Mouse (Mus musculus): ENCODE measurements at regions not wholly inside any gene's neighbourhood (a gene's known extent, or its start where the extent isn't known, plus 50 kb on each side); places are given as distances from the start of the nearest gene placed in this dataset.

GRCm38 (mm10) chr4:82196024-82196647, 509.4 kb downstream of the Nfib start:
- TF ChIP-seq POLR2A (IDR thresholded peaks at IDR 0.05; ENCODE audit: control insufficient read depth in 1 of 2, insufficient read depth in 1 of 2, low read depth in 1 of 2, low read length in 2 of 2, poor library complexity in 1 of 2): no peak
- no peak for TF ChIP-seq CTCF (IDR thresholded peaks at IDR 0.05 in 2 of 3, conservative IDR thresholded peaks at IDR 0.05 in 1 of 3; ENCODE audit: control insufficient read depth in 1 of 3, insufficient read depth in 1 of 3, low read depth in 2 of 3, low read length in 3 of 3, poor library complexity in 1 of 3, severe bottlenecking in 1 of 3)
- no peak for TF ChIP-seq ZC3H11A (IDR thresholded peaks at IDR 0.05; ENCODE audit: low read depth, low read length)
- no peak for TF ChIP-seq CHD2 (IDR thresholded peaks at IDR 0.05; ENCODE audit: low read length)

Data from MEL (cell line).